Mouse (Mus musculus): ENCODE results near the gene Zbtb9. TPM values are rescaled to one million over a fixed set of nuclear protein-coding genes. Genes with fewer than 3 reads are reported as not detected.

Gene Zbtb9
- polyA plus RNA-seq, 1 experiment from 2014 or later = 9.1 TPM

DNA sequence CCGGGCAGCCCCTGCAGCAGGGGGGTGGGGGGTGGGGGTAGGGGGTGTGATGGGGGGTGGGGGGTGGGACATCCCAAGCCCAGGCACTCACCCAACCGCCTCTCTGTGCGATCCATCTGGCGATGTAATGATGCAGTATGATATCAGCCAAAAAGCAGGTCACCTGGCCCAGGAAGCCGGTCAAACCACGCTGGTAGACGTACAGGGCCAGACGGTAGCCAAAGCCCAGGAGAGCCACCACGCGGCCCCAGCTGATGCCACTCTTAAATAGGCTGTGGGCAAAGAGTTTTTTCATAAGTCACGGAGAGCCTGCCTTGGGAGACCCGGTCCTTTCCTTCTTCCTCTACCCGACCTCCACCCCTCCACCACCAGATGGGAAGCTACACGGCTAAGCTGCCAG is 48.1 kb downstream of the Zbtb9 start:
- H3K4me2 ChIP-seq (ENCODE audit: low read depth, low read length) = no peak overlapping the region
- ATAC-seq (ENCODE audit: low read depth) (no peak), DNase-seq (ENCODE audit: low spot score) (no peak)
- H3K4me1 ChIP-seq (ENCODE audit: control insufficient read depth, insufficient read depth, low read length) = peaks cover 7% of the 10 kb centered on the region; the same call in 1 of the 2 replicates
- H3K27me3 ChIP-seq (replicated peaks; ENCODE audit: control insufficient read depth, insufficient read depth, low read length) = no peaks in the 10 kb centered on the region
- no peak overlapping the region for H3K27ac ChIP-seq (replicated peaks; ENCODE audit: low read depth, low read length)
- 87% methylated on average over 13 of the region's 14 CpGs for WGBS
- no peak overlapping the region for H3K9ac ChIP-seq (ENCODE audit: low read depth, low read length)
- H3K9me3 ChIP-seq (ENCODE audit: control insufficient read depth, low read length) = no peaks in the 10 kb centered on the region
- no peak overlapping the region for H3K4me3 ChIP-seq (ENCODE audit: low read depth, low read length)
- H3K36me3 ChIP-seq (ENCODE audit: control insufficient read depth, insufficient read depth, low read length) = peaks cover 60% of the 10 kb centered on the region

DNA sequence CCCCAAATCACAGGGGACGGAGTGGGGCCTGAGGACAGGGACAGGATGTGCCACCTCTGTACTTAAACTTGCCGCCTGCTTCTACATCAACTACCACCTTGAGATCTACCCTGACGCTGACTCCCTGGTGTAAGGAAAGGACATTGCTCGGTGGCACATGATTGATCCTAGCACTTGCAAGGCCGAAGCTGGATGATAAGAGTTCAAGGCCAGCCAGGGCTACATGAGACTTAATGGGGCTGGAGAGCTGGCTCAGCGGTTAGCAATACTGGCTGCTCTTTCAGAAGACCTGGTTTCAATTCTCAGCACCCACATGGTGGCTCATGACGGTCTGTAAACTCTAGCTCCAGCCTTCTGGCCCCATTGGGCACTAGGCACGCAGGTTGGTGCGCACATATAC is 48.8 kb downstream of the Zbtb9 start:
- no peak overlapping the region for H3K27ac ChIP-seq (replicated peaks; ENCODE audit: low read depth, low read length)
- no peak overlapping the region for H3K9ac ChIP-seq (ENCODE audit: low read depth, low read length)
- H3K4me2 ChIP-seq (ENCODE audit: low read depth, low read length) = no peak overlapping the region
- H3K36me3 ChIP-seq (ENCODE audit: control insufficient read depth, insufficient read depth, low read length) = peaks cover 64% of the 10 kb centered on the region
- no peak for ATAC-seq (ENCODE audit: low read depth)
- 91% methylated on average over 9 of the region's 9 CpGs for WGBS
- H3K27me3 ChIP-seq (replicated peaks; ENCODE audit: control insufficient read depth, insufficient read depth, low read length) = no peaks in the 10 kb centered on the region
- no peaks in the 10 kb centered on the region for H3K9me3 ChIP-seq (ENCODE audit: control insufficient read depth, low read length)
- DNase-seq (ENCODE audit: low spot score) = no peak
- peaks cover 7% of the 10 kb centered on the region; the same call in 1 of the 2 replicates for H3K4me1 ChIP-seq (ENCODE audit: control insufficient read depth, insufficient read depth, low read length)
- H3K4me3 ChIP-seq (ENCODE audit: low read depth, low read length) = no peak overlapping the region

DNA sequence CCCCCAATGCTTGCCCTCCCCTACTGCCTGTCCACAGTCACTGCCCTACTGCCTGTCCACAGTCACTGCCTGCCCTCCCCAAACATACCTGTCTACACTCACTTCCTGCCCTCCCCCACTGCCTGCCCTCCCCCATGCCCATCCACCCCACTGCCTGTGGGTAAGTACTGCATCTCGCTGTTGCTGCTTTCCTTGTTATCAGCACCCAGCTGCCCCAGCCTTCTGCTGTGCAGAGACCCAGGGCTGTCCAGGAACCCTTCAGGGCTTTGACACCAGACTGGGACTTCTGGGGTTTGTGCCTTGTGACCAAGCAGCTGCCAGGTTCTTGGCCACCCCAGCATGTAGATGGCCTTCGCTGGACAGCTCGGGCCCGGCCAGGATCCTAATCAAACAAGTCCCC is 50.4 kb downstream of the Zbtb9 start:
- no peak overlapping the region for H3K9ac ChIP-seq (ENCODE audit: low read depth, low read length)
- H3K36me3 ChIP-seq (ENCODE audit: control insufficient read depth, insufficient read depth, low read length) = peaks cover 64% of the 10 kb centered on the region
- H3K27ac ChIP-seq (replicated peaks; ENCODE audit: low read depth, low read length) = no peak overlapping the region
- H3K4me2 ChIP-seq (ENCODE audit: low read depth, low read length) = no peak overlapping the region
- H3K9me3 ChIP-seq (ENCODE audit: control insufficient read depth, low read length) = no peaks in the 10 kb centered on the region
- 82% methylated on average over 4 of the region's 4 CpGs for WGBS
- H3K4me1 ChIP-seq (ENCODE audit: control insufficient read depth, insufficient read depth, low read length) = peaks cover 9% of the 10 kb centered on the region
- DNase-seq (ENCODE audit: low spot score) (no peak), ATAC-seq (ENCODE audit: low read depth) (no peak)
- no peaks in the 10 kb centered on the region for H3K27me3 ChIP-seq (replicated peaks; ENCODE audit: control insufficient read depth, insufficient read depth, low read length)
- H3K4me3 ChIP-seq (ENCODE audit: low read depth, low read length) = no peak overlapping the region

DNA sequence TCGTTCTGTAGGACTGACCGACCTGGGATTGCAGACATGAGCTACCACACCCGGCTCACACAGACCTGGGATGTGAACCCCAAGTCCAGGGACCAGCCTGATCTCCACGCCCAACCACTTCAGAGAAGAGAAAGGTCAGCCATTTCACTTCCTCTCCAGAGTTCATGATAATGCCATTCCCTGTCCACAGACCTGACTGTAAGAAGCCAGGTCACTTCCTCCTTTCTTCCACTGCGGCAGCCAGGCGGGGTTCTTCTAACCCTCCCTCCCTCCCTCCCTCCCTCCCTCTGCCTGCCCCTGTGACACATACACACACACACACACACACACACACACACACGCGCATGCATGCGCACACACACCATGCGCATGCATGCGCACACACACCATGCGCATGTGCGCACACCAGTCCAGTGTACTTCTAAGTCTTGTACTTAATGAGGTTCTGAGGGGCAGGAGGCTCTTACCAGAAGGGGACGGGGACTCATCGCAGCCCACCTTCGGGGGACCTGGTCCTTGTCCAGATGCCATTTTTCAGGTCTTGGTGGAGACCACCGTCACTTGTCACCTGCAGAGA is 52.4 kb downstream of the Zbtb9 start:
- Histone ChIP-seq H3K4me2 (ENCODE audit: low read depth, low read length) (no peak overlapping the region), H3K9ac (ENCODE audit: low read depth, low read length) (no peak overlapping the region), H3K36me3 (ENCODE audit: control insufficient read depth, insufficient read depth, low read length) (peaks cover 56% of the 10 kb centered on the region), H3K27ac (replicated peaks; ENCODE audit: low read depth, low read length) (no peak overlapping the region), H3K4me3 (ENCODE audit: low read depth, low read length) (no peak overlapping the region), H3K27me3 (replicated peaks; ENCODE audit: control insufficient read depth, insufficient read depth, low read length) (no peaks in the 10 kb centered on the region), H3K4me1 (ENCODE audit: control insufficient read depth, insufficient read depth, low read length) (peaks cover 9% of the 10 kb centered on the region; the same call in 1 of the 2 replicates), H3K9me3 (ENCODE audit: control insufficient read depth, low read length) (no peaks in the 10 kb centered on the region)
- DNase-seq (ENCODE audit: low spot score) (no peak), ATAC-seq (ENCODE audit: low read depth) (no peak)
- WGBS = 92% methylated on average over 17 of the region's 17 CpGs

DNA sequence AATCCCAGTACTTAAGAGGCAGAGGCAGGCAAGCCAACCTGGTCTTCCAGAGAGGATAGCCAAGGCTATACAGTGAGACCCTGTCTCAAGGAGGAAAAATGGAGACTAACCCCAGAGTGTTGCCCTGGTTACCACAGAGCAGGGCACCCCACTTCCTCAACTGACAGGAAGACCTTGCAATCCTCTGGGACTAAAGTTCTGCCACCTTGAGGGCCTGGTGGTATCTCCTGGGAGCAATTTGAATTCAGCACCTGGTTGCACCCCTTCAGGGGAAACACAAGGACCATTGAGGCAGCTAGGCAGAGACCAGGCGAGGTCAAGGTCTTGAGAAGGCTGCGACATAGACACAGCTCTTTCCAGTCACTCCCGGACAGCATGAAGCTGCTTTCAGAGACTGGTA is 53.0 kb downstream of the Zbtb9 start:
- H3K36me3 ChIP-seq (ENCODE audit: control insufficient read depth, insufficient read depth, low read length) = peaks cover 51% of the 10 kb centered on the region
- WGBS = 95% methylated on average over 3 of the region's 3 CpGs
- no peak for ATAC-seq (ENCODE audit: low read depth)

DNA sequence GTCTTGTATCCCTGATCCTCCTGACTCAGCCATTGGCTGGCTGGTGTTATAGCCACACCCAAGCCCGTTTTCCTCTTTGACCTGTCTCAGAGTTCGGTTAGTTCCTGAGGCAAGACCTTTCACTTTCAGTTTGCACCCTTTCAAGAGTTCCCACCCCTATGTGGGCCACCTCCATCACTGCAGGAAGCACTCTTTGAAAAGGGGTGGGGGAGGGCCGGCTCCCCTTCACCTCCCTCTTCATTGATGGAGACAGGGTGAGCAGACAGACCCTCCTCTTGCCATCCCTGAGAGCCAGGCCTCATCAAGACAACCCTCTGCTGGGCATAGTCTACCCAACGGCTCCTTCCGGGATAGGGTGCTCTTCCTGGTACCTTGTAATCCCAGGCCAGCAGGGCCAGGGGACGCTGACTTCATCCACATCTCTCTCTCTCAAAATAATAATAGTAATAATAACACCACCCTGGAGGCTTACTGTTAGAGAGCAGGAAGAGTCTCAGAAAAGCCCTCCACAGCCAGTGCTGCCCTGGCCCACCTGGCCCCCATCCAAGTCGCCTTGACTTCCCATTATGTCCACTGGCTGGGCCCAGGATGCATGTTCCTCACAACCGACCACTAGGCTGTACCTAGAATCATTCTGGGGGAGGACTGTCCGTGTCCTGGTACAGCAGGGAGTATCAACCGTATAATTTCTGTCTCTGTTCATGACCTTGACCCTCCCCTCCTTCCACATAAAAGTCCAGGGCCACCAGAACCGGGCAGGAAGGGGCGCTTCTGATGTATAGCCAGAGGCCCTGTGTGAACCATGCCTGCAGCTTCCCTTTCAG is 54.7 kb downstream of the Zbtb9 start:
- Histone ChIP-seq H3K36me3 (ENCODE audit: control insufficient read depth, insufficient read depth, low read length) (peaks cover 34% of the 10 kb centered on the region), H3K9ac (ENCODE audit: low read depth, low read length) (peak overlapping the region; percentile 98), H3K27me3 (replicated peaks; ENCODE audit: control insufficient read depth, insufficient read depth, low read length) (no peaks in the 10 kb centered on the region), H3K9me3 (ENCODE audit: control insufficient read depth, low read length) (no peaks in the 10 kb centered on the region), H3K4me3 (ENCODE audit: low read depth, low read length) (peak overlapping the region; percentile 79), H3K4me1 (ENCODE audit: control insufficient read depth, insufficient read depth, low read length) (peaks cover 9% of the 10 kb centered on the region; the same call in 1 of the 2 replicates), H3K27ac (replicated peaks; ENCODE audit: low read depth, low read length) (peak overlapping the region; percentile 79), H3K4me2 (ENCODE audit: low read depth, low read length) (peak overlapping the region; percentile 81)
- 36% methylated on average over 12 of the region's 12 CpGs for WGBS
- DNase-seq (ENCODE audit: low spot score) (no peak), ATAC-seq (ENCODE audit: low read depth) (peak; percentile 12; the same call in 1 of the 2 replicates)

More for the DNA sequence above, 53.0 kb downstream of the Zbtb9 start:
- Histone ChIP-seq H3K27me3 (replicated peaks; ENCODE audit: control insufficient read depth, insufficient read depth, low read length) (no peaks in the 10 kb centered on the region), H3K27ac (replicated peaks; ENCODE audit: low read depth, low read length) (no peak overlapping the region), H3K4me1 (ENCODE audit: control insufficient read depth, insufficient read depth, low read length) (peaks cover 9% of the 10 kb centered on the region; the same call in 1 of the 2 replicates), H3K9ac (ENCODE audit: low read depth, low read length) (no peak overlapping the region), H3K4me2 (ENCODE audit: low read depth, low read length) (no peak overlapping the region), H3K4me3 (ENCODE audit: low read depth, low read length) (no peak overlapping the region), H3K9me3 (ENCODE audit: control insufficient read depth, low read length) (no peaks in the 10 kb centered on the region)
- no peak for DNase-seq (ENCODE audit: low spot score)

DNA sequence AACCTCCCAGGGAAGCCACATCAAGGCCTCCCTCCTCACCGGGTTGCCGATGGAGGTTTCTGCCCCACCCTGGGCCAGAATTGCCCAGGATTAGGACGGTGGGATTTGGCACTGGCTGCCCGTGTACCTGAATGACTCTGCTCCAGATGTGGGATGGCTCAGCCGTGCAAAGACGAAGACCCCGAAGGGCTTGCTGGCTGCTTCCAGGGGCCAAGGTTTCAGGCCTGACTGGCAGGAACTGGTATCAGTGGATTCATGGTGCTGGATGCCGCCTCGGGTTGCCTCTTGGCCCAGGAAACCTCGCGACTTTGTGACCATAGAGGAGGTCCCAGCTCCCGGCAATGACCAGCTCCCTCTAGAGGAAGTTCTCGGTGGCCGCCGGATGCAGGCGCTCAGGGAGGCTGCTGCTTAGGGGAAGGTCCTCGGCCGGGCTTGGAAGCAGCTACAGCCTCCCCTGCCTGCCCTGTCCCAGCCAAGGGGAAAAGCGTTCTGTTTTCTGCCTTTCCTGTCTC is 55.4 kb downstream of the Zbtb9 start:
- ATAC-seq (ENCODE audit: low read depth) (peak; percentile 90), DNase-seq (ENCODE audit: low spot score) (peak; percentile 92)
- Histone ChIP-seq H3K4me3 (ENCODE audit: low read depth, low read length) (peak overlapping the region; percentile 79), H3K36me3 (ENCODE audit: control insufficient read depth, insufficient read depth, low read length) (peaks cover 30% of the 10 kb centered on the region), H3K27me3 (replicated peaks; ENCODE audit: control insufficient read depth, insufficient read depth, low read length) (no peaks in the 10 kb centered on the region), H3K9ac (ENCODE audit: low read depth, low read length) (peak overlapping the region; percentile 98), H3K4me2 (ENCODE audit: low read depth, low read length) (peak overlapping the region; percentile 81), H3K27ac (replicated peaks; ENCODE audit: low read depth, low read length) (peak overlapping the region; percentile 79), H3K9me3 (ENCODE audit: control insufficient read depth, low read length) (no peaks in the 10 kb centered on the region), H3K4me1 (ENCODE audit: control insufficient read depth, insufficient read depth, low read length) (peaks cover 9% of the 10 kb centered on the region; the same call in 1 of the 2 replicates)
- WGBS = 0% methylated on average over 17 of the region's 19 CpGs

DNA sequence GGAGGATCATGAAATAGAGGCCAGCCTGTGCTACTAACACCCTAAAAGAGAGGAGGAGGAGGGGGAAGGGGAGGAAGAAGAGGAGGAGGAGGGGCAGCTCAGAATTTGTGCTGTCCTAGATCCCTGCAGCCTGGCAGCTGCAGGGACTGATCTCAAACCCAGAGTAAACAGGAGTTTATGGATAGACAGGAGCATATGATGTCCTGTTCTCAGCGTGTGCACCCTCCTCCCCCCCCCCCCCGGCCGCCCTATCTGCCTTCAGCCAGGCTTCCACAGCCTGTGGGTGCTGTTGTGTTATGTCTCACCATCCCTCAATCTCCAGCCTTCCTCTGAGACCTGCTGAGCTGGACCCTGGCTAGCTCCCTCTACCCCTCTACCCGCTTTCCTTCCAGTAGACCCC is 55.9 kb downstream of the Zbtb9 start, which contains the start of gene Bak1:
Gene Bak1, minus strand, starts transcription at position 101 of the 400 bp plus-strand sequence.
- peak within 1 kb of the TSS; percentile 79 for H3K27ac ChIP-seq (replicated peaks; ENCODE audit: low read depth, low read length)
- H3K27me3 ChIP-seq (replicated peaks; ENCODE audit: control insufficient read depth, insufficient read depth, low read length) = no peaks in the 10 kb centered on the region
- H3K9ac ChIP-seq (ENCODE audit: low read depth, low read length) = peak within 1 kb of the TSS; percentile 98
- H3K36me3 ChIP-seq (ENCODE audit: control insufficient read depth, insufficient read depth, low read length) = peaks cover 24% of the 10 kb centered on the region
- 74% methylated on average over 3 of the region's 4 CpGs for WGBS
- H3K4me1 ChIP-seq (ENCODE audit: control insufficient read depth, insufficient read depth, low read length) = peaks cover 9% of the 10 kb centered on the region; the same call in 1 of the 2 replicates
- H3K4me3 ChIP-seq (ENCODE audit: low read depth, low read length) = peak within 1 kb of the TSS; percentile 79
- no peak for DNase-seq (ENCODE audit: low spot score)
- H3K4me2 ChIP-seq (ENCODE audit: low read depth, low read length) = peak within 1 kb of the TSS; percentile 81
- ATAC-seq (ENCODE audit: low read depth) = no peak
- no peaks in the 10 kb centered on the region for H3K9me3 ChIP-seq (ENCODE audit: control insufficient read depth, low read length)

Data from embryonic facial prominence, embryonic 14.5 days (tissue).